Mouse (Mus musculus) hindbrain, embryonic 11.5 days (tissue): ENCODE measurements around the gene Rbp1. TPM values are rescaled to one million over a fixed set of nuclear protein-coding genes. Genes with fewer than 3 reads are reported as not detected.

Source experiments
- ATAC-seq: fragments of 200-750 bp; cut with Nextera tagmentation; 2 replicates; pipeline ENCODE4 v1.8.0; 2017; ENCODE audit warnings: mild to moderate bottlenecking, moderate TSS enrichment, moderate library complexity; ENCODE audit not compliant: low FRiP score
- DNase-seq: peaks from one replicate; pipeline ENCODE4 v3.0.0-alpha.2; 2015; ENCODE audit warnings: low spot score
- H3K27ac ChIP-seq: fragments of 300-500 bp; sonication (generic); 2 replicates; pipeline ENCODE4 v1.5.1; 2014; ENCODE audit warnings: mild to moderate bottlenecking, low read depth, low read length
- H3K27me3 ChIP-seq: fragments of 300-500 bp; sonication (generic); 2 replicates; pipeline ENCODE4 v1.6.1; 2014; ENCODE audit warnings: mild to moderate bottlenecking, low read length, moderate library complexity, mixed read lengths; ENCODE audit not compliant: control insufficient read depth, insufficient read depth
- H3K36me3 ChIP-seq: fragments of 300-500 bp; sonication (generic); 2 replicates; pipeline ENCODE4 v1.6.1; 2014; ENCODE audit warnings: mild to moderate bottlenecking, low read length, moderate library complexity, mixed read lengths; ENCODE audit not compliant: control insufficient read depth, insufficient read depth
- H3K4me1 ChIP-seq: fragments of 300-500 bp; sonication (generic); replicated peaks from 2 replicates; pipeline ENCODE4 v1.6.1; 2014; ENCODE audit warnings: low read length, mixed read lengths; ENCODE audit not compliant: control insufficient read depth, insufficient read depth
- H3K4me2 ChIP-seq: fragments of 300-500 bp; sonication (generic); replicated peaks from 2 replicates; pipeline ENCODE4 v1.6.1; 2014; ENCODE audit warnings: mild to moderate bottlenecking, low read depth, low read length
- H3K4me3 ChIP-seq: fragments of 300-500 bp; sonication (generic); 2 replicates; pipeline ENCODE4 v1.5.1; 2014; ENCODE audit warnings: low read depth, low read length
- H3K9ac ChIP-seq: fragments of 300-500 bp; sonication (generic); 2 replicates; pipeline ENCODE4 v1.6.1; 2014; ENCODE audit warnings: low read depth, low read length
- H3K9me3 ChIP-seq: fragments of 300-500 bp; sonication (generic); 2 replicates; pipeline ENCODE4 v1.6.1; 2016; ENCODE audit warnings: low read length; ENCODE audit not compliant: control insufficient read depth
- WGBS: fragments of 180-500 bp; shearing (Covaris S2); extraction: QIAGEN DNeasy Blood & Tissue Kit; methylation state at CpG from one replicate; pipeline ENCODE4 v1.1.7; 2014; 5-methylcytosine and 5-hydroxymethylcytosine counted together
- polyA plus RNA-seq: library from polyadenylated mRNA; unstranded; fragments of >200 nt; fragmentation: Nextera tagmentation; extraction: Ambion mirVana; gene quantifications from 2 replicates; pipeline ENCODE4 v1.2.1, GENCODE M21; 2014

Rbp1 gene
- polyA plus RNA-seq, 1 experiment from 2014 or later, result 48.7 TPM

DNA sequence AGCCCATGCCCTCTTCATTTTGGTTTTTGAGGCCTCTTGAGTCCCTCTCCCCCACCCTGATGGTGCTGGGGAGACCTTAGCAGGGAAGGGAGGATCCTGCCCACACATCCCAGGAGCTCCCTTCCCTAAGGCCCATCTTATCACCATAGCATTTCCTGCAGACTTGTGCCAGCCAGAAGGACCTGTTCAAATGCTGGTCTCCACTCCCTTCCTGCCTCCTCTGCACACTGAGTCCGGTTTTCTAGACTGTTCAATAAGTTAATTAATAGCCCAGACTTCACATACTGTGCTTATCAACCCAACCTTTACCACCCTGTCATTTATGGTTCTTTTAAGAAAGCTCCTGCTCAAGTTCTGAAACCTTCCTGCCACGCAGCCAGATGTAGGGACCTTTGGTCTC, 43.9 kb downstream of the Rbp1 start:
- ATAC-seq (no peak), DNase-seq (no peak)
- H3K4me1 ChIP-seq, result no peaks in the 10 kb centered on the region
- H3K9ac ChIP-seq, result no peak overlapping the region
- no peaks in the 10 kb centered on the region for H3K9me3 ChIP-seq
- H3K27ac ChIP-seq, result no peak overlapping the region
- H3K36me3 ChIP-seq, result no peaks in the 10 kb centered on the region
- no peak overlapping the region for H3K4me3 ChIP-seq
- H3K4me2 ChIP-seq, result no peak overlapping the region
- no peaks in the 10 kb centered on the region for H3K27me3 ChIP-seq
- WGBS, result 71% methylated on average over 2 of the region's 2 CpGs

DNA sequence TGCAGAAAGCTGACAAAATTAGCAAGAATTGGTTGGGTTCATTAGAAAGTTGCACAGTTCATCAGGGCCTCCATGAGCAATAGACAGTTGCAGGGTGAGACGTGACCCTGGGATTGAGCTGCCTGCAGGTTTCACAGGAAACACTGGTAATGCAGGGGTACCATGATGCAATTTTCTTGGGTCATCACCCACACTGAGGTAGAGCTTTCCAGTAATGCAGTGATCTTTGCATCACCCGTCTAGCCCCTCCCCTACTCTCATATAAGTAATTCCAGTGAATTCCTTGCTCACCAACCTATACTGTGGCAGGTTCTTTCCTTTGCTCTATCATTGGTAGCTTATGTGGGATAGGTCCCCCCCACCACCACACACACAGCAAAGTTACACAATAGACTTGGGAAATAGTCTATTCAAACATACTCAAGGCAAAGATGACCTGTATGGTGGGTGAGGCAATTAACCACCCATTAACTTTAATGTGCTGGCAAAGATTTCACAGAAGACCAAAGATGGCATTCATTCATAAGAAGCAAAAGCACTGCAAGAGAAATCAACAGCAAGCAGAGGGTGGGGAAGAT, 57.5 kb downstream of the Rbp1 start:
- no peaks in the 10 kb centered on the region for H3K36me3 ChIP-seq
- H3K4me2 ChIP-seq, result no peak overlapping the region
- no peaks in the 10 kb centered on the region for H3K9me3 ChIP-seq
- no peak overlapping the region for H3K27ac ChIP-seq
- no peaks in the 10 kb centered on the region for H3K4me1 ChIP-seq
- H3K4me3 ChIP-seq, result no peak overlapping the region
- H3K27me3 ChIP-seq, result no peaks in the 10 kb centered on the region
- 89% methylated on average over 2 of the region's 2 CpGs for WGBS
- H3K9ac ChIP-seq, result no peak overlapping the region
- DNase-seq (no peak), ATAC-seq (no peak)

DNA sequence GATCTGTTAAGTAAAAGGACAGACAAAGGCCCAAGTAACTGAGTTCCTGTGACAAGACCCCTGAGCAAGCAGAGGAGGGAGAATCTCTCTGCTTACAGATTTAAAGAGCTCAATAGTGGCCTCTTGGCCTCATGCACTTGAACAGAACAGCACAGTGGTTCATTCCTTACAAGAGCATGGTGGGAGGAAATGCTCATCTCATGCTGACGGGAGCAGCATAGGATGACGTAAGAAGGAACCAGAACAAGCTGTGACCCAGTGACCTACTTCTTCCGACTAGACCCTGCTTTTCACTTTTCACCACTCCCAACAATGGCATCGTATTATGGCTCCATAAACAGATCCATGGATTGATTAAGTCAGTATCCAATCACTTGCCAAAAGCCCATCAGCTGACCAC, 59.5 kb downstream of the Rbp1 start:
- H3K9ac ChIP-seq, result no peak overlapping the region
- no peak for DNase-seq
- 64% methylated on average over 4 of the region's 4 CpGs for WGBS
- H3K27me3 ChIP-seq, result no peaks in the 10 kb centered on the region
- no peak overlapping the region for H3K4me2 ChIP-seq
- H3K4me1 ChIP-seq, result no peaks in the 10 kb centered on the region
- no peak overlapping the region for H3K27ac ChIP-seq
- no peak for ATAC-seq
- no peaks in the 10 kb centered on the region for H3K9me3 ChIP-seq
- no peaks in the 10 kb centered on the region for H3K36me3 ChIP-seq
- no peak overlapping the region for H3K4me3 ChIP-seq

DNA sequence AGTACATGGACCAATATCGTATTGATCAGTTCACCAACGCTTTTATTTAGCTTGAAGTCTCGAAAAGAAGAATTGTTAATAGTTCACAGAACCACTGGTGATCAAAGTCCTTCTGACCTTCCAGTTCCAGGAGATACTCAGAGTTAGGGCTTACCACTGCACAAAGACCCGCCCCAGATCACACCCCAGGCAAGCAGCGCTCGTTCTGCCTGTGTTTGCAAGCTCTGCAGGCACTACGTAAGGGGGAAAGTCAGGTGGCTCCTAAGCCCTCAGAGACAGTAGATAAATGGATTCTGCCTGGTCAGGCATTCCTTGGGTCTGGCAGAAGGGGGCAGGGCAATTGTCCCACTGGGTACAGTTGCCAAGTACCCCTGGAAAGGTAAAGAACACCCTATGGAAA, 62.3 kb downstream of the Rbp1 start:
- WGBS, result 83% methylated on average over 7 of the region's 7 CpGs
- Histone ChIP-seq H3K9ac (no peak overlapping the region), H3K9me3 (no peaks in the 10 kb centered on the region), H3K4me3 (no peak overlapping the region), H3K4me2 (no peak overlapping the region), H3K27me3 (no peaks in the 10 kb centered on the region), H3K36me3 (no peaks in the 10 kb centered on the region), H3K27ac (no peak overlapping the region), H3K4me1 (no peaks in the 10 kb centered on the region)
- ATAC-seq (no peak), DNase-seq (no peak)

DNA sequence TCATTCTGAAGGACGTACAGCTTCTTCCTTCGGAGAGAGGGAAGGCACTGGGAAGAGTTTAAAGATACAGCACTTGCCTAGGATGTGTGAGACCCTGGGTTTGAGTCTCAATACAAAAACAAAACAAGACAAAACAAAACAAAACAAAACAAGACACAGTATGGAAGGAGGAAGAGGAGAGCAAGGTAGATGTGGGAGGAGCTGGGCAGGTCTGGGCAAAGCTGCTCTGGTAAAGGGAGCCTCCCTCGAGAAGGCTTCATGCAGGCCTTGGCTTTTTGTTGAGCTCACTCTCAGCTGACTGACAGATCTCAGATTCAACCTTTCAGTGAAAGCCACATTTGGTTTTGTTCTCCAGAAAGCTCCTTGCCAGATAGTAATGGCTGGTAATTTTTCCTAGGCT, 63.1 kb downstream of the Rbp1 start, which contains the start of gene Rbp2:
Rbp2 (plus strand) TSS at position 301 of the 400 bp plus-strand sequence.
- H3K4me3 ChIP-seq, result no peak within 1 kb of the TSS
- no peak within 1 kb of the TSS for H3K9ac ChIP-seq
- H3K9me3 ChIP-seq, result no peaks in the 10 kb centered on the region
- WGBS, result 89% methylated on average over 3 of the region's 3 CpGs
- no peaks in the 10 kb centered on the region for H3K36me3 ChIP-seq
- no peak within 1 kb of the TSS for H3K4me2 ChIP-seq
- H3K27me3 ChIP-seq, result no peaks in the 10 kb centered on the region
- no peak for DNase-seq
- no peak for ATAC-seq
- H3K4me1 ChIP-seq, result no peaks in the 10 kb centered on the region
- H3K27ac ChIP-seq, result no peak within 1 kb of the TSS

DNA sequence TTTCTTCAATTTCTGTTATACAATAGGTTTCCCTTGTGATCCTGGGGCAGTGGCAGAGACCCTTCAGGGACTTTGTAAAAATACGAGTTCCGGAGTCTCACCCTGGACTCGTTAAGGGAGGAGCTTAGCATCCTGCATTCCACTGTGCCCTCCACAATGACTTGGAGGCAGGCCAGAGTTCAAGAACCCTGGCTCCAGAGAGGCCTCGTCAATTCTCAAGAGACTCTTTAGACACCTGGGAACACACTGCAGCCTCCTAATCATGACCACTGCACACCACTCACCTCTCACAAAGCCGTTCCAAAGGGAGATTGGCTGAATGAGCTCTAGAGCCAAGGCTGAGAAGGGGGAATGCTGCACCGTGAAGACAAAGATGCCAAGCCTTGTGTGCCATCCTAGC, 64.5 kb downstream of the Rbp1 start:
- Histone ChIP-seq H3K9ac (no peak overlapping the region), H3K9me3 (no peaks in the 10 kb centered on the region), H3K27me3 (no peaks in the 10 kb centered on the region), H3K27ac (no peak overlapping the region), H3K36me3 (no peaks in the 10 kb centered on the region), H3K4me2 (no peak overlapping the region), H3K4me3 (no peak overlapping the region), H3K4me1 (no peaks in the 10 kb centered on the region)
- DNase-seq (no peak), ATAC-seq (no peak)
- WGBS, result 82% methylated on average over 6 of the region's 6 CpGs

DNA sequence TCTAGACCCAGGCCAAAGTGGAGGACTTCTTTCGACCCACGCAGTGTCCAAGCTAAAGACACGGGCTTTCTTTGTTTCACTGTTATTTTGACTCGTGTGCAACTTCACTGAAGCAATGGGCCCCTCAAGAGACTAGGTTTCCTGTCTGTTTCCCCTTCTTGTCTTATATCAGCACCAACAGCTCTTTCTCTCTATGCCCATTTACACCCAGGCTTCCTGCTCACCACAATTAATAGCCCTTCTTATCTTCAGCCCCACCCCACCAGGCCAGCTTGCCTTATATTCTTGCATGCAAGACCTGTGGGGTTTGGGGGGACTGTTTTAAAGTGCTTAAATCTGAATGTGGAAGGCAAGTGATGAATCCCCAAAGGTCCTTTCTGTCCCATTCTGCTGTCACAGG, 66.8 kb downstream of the Rbp1 start:
- no peaks in the 10 kb centered on the region for H3K27me3 ChIP-seq
- ATAC-seq (no peak), DNase-seq (no peak)
- H3K36me3 ChIP-seq, result no peaks in the 10 kb centered on the region
- H3K27ac ChIP-seq, result no peak overlapping the region
- H3K4me2 ChIP-seq, result no peak overlapping the region
- H3K4me3 ChIP-seq, result no peak overlapping the region
- H3K9me3 ChIP-seq, result no peaks in the 10 kb centered on the region
- no peak overlapping the region for H3K9ac ChIP-seq
- no peaks in the 10 kb centered on the region for H3K4me1 ChIP-seq
- WGBS, result 73% methylated on average over 4 of the region's 4 CpGs

DNA sequence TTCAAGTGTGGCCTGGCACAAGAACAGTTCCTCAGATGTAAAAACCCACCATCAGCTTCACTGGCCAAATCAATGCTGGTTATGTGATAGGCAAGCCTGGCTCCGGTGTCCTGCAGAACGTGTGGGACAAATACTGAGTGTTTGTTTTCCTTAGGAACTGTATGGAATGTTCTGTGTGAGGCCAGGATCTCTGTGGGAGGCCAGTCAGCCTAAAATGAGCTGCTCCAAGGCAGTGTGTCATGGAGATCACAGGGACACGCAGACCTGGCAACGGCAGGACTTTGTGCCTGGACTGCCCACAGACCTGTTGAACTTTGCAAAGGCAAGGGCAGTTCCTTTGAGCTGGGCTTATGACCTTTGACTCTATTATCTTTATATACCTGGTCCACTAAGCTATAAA, 67.4 kb downstream of the Rbp1 start:
- Histone ChIP-seq H3K4me3 (no peak overlapping the region), H3K4me2 (no peak overlapping the region), H3K27me3 (no peaks in the 10 kb centered on the region), H3K36me3 (no peaks in the 10 kb centered on the region), H3K9ac (no peak overlapping the region), H3K4me1 (no peaks in the 10 kb centered on the region), H3K9me3 (no peaks in the 10 kb centered on the region), H3K27ac (no peak overlapping the region)
- DNase-seq (no peak), ATAC-seq (no peak)
- WGBS, result 60% methylated on average over 4 of the region's 4 CpGs

DNA sequence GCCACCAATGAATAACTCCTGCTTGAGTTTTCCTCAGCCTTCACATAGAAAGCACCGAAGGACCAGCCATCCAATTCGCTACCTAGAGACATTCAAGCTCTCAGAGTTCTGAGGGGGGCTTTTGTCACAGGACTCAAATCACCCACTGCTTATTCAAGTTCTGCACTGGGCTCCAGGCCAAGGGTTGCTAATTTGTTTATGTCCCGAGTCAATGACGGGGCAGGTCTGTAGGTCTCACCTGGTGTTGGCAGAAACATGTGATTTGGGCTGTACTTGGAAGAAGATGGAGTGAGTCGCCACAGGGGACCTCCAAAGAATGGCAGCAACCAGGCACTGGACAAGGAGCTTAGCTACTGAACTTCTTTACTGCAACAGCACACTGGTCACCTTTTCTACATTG, 68.3 kb downstream of the Rbp1 start:
- DNase-seq, result no peak
- H3K4me2 ChIP-seq, result no peak overlapping the region
- H3K4me1 ChIP-seq, result no peaks in the 10 kb centered on the region
- no peaks in the 10 kb centered on the region for H3K27me3 ChIP-seq
- H3K4me3 ChIP-seq, result no peak overlapping the region
- 88% methylated on average over 5 of the region's 5 CpGs for WGBS
- no peak for ATAC-seq
- no peak overlapping the region for H3K9ac ChIP-seq
- no peaks in the 10 kb centered on the region for H3K9me3 ChIP-seq
- H3K36me3 ChIP-seq, result no peaks in the 10 kb centered on the region
- H3K27ac ChIP-seq, result no peak overlapping the region
